Mouse (Mus musculus): ENCODE data around the gene Smim13.

DNA sequence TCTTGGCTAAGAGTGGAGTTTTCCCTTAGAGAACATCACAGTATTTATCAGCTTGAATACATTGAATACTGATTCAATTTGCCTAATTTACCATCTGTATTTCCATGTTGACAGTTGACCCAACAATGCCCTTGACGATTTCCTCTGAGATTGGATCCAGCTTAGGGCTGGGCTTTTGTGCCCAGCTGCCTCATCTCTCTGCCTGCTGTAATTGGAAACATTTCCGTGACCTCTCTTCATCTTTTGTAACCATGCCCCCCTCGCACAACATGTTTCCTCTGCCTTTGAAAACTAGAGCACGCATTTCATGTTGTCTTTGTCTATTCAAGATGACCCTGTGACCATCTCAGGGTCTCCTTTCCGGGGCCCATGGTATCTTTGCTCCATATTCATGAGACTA is 49.4 kb downstream of the Smim13 start:
- no peak for TF ChIP-seq POLR2A (IDR thresholded peaks at IDR 0.05; ENCODE audit: control insufficient read depth, extremely low read depth, insufficient read depth, low read length, poor library complexity)
- no peak for TF ChIP-seq CTCF (IDR thresholded peaks at IDR 0.05; ENCODE audit: borderline replicate concordance, control insufficient read depth, extremely low read depth, insufficient read depth, low read length, poor library complexity)
